Mouse (Mus musculus): ENCODE results near the gene Cys1. TPM values are rescaled to one million over a fixed set of nuclear protein-coding genes. Genes with fewer than 3 reads are reported as not detected.
A peak's percentile ranks its signal among the peaks of the same experiment; 100 is the strongest.
"Not testable (repeated sequence)": the region's sequence is repeated elsewhere in the genome, so short reads cannot be mapped to it uniquely, and the experiment has no call there.

Gene Cys1
- total and polyA plus RNA-seq, 2 experiments from 2014 or later: 1.4 to 3.9 TPM

DNA sequence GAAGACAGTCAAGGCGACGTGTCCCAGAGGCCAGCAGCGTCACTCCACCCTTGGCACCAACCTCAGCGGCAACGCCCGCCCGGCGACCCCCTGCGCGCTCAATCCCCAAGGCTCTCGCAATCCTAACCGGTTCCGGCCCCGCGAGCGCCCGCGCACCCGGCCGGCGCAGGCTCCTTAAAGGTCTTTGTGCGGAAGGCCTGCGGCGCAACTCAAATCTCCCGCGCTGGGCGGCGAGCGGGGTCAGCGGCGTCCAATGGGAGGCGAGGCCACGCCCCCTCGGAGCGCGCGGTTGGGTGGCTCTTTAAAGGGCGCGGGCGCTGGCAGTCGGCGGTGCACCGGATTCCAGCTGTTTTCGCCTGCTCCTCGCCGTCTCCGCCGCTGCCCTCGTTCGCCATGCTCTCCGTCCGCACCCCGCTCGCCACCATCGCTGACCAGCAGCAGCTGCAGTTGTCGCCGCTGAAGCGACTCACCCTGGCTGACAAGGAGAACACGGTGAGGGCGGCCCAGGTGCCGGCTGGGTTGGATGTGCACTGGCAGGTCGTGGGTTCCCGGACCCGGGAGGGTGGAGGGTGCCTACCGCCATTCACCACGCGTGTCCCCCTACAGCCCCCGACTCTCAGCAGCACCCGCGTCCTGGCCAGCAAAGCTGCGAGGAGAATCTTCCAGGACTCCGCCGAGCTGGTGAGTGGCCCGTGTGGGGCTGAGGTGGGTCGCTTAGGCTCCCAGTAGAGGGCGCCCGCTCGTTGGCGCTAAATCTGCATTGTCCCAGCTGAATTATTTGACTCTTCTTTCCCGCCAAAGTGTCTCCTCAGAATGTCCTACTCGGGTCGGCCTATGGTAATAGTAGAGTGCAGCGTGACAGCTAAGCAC lies 26.6 kb upstream of the Cys1 start, which contains the start of gene Rrm2:
Rrm2 (plus strand) TSS at position 288 of the 870 bp plus-strand sequence.
- WGBS: under 1% methylated on average over 75 of the region's 83 CpGs
- peak; percentile 86 for TF ChIP-seq CTCF (IDR thresholded peaks at IDR 0.05; ENCODE audit: low read depth)
- H3K27me3 ChIP-seq (ENCODE audit: insufficient read depth, low read length): no peaks in the 10 kb centered on the region
- peak; percentile 96 for DNase-seq (ENCODE audit: low spot score)
- peaks cover 7% of the 10 kb centered on the region; the same call in 1 of the 2 replicates for H3K4me1 ChIP-seq (ENCODE audit: insufficient read depth, low read length)
- H3K4me2 ChIP-seq (ENCODE audit: low read depth, low read length): peak within 1 kb of the TSS; percentile 88
- peak within 1 kb of the TSS; percentile 68; the same call in 1 of the 2 replicates for H3K27ac ChIP-seq
- H3K9ac ChIP-seq (replicated peaks; ENCODE audit: low read length): peak within 1 kb of the TSS; percentile 66
- no peaks in the 10 kb centered on the region for H3K9me3 ChIP-seq (ENCODE audit: low read length)
- H3K4me3 ChIP-seq (ENCODE audit: low read length): peak within 1 kb of the TSS; percentile 80
- peak; percentile 90 for ATAC-seq
- H3K36me3 ChIP-seq (ENCODE audit: insufficient read depth, low read length): no peaks in the 10 kb centered on the region

DNA sequence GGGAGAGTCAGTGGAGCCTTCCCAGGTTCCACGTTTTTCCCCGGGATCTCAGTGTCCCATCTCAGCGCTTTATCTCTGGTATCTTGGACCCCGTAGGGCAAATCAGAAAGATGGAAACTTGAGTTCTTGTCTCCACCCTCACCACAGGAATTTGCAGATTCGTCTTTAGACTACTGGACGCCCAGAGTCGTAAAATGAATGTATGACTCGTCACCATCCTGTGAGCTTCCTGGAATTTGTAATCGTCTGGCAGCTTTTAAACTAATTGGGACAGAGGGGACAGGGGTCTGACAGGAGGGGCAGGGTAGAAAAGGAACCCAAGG lies 25.8 kb upstream of the Cys1 start:
- Histone ChIP-seq H3K4me1 (ENCODE audit: insufficient read depth, low read length) (peaks cover 7% of the 10 kb centered on the region; the same call in 1 of the 2 replicates), H3K4me3 (ENCODE audit: low read length) (peak overlapping the region; percentile 80), H3K27ac (no peak overlapping the region), H3K9me3 (ENCODE audit: low read length) (no peaks in the 10 kb centered on the region), H3K36me3 (ENCODE audit: insufficient read depth, low read length) (no peaks in the 10 kb centered on the region), H3K9ac (replicated peaks; ENCODE audit: low read length) (no peak overlapping the region), H3K27me3 (ENCODE audit: insufficient read depth, low read length) (no peaks in the 10 kb centered on the region), H3K4me2 (ENCODE audit: low read depth, low read length) (peak overlapping the region; percentile 88)
- no peak for ATAC-seq
- WGBS: 0% methylated on average over 9 of the region's 9 CpGs
- no peak for TF ChIP-seq CTCF (IDR thresholded peaks at IDR 0.05; ENCODE audit: low read depth)
- DNase-seq (ENCODE audit: low spot score): no peak

DNA sequence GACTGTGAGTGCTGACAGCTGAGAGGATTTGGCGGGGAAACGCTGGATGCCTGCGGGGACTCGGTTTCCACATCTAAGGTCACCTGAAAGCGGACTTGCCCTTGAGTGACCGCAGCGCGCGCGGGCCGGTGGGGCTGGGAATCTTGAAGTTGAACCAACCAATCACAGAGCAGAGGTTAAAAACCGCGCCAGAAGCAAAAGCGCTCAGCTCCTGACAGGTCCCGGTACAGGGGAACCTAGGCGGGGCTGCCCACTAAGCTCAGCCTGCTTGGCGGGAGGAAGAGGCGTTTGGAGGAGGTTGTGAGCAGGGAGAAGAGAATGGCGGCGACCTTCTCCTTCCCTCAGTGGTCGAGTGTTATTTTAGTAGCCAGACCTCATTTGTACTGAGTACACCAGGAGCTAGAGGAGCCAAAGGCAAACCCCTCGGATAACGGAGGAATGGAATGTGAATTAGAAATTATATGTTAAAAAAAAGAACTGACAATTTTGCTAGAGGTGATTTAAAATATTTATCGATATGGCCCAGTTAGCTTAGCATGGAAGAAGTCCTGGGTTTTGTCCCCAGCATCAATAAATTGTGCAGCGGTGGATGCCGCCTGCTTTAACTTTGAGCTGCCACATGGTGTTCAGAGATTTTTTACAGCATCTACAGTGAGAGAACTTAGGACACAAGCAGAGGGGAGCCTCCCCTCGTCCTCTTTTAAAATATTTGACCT lies 25.3 kb upstream of the Cys1 start:
- H3K36me3 ChIP-seq (ENCODE audit: insufficient read depth, low read length): no peaks in the 10 kb centered on the region
- H3K4me1 ChIP-seq (ENCODE audit: insufficient read depth, low read length): peaks cover 7% of the 10 kb centered on the region; the same call in 1 of the 2 replicates
- H3K27ac ChIP-seq: no peak overlapping the region
- no peak overlapping the region for H3K9ac ChIP-seq (replicated peaks; ENCODE audit: low read length)
- DNase-seq (ENCODE audit: low spot score) (peak; percentile 16), ATAC-seq (no peak)
- WGBS: 2% methylated on average over 27 of the region's 27 CpGs
- H3K9me3 ChIP-seq (ENCODE audit: low read length): no peaks in the 10 kb centered on the region
- no peak for TF ChIP-seq CTCF (IDR thresholded peaks at IDR 0.05; ENCODE audit: low read depth)
- no peaks in the 10 kb centered on the region for H3K27me3 ChIP-seq (ENCODE audit: insufficient read depth, low read length)
- H3K4me3 ChIP-seq (ENCODE audit: low read length): peak overlapping the region; percentile 80
- peak overlapping the region; percentile 88 for H3K4me2 ChIP-seq (ENCODE audit: low read depth, low read length)

DNA sequence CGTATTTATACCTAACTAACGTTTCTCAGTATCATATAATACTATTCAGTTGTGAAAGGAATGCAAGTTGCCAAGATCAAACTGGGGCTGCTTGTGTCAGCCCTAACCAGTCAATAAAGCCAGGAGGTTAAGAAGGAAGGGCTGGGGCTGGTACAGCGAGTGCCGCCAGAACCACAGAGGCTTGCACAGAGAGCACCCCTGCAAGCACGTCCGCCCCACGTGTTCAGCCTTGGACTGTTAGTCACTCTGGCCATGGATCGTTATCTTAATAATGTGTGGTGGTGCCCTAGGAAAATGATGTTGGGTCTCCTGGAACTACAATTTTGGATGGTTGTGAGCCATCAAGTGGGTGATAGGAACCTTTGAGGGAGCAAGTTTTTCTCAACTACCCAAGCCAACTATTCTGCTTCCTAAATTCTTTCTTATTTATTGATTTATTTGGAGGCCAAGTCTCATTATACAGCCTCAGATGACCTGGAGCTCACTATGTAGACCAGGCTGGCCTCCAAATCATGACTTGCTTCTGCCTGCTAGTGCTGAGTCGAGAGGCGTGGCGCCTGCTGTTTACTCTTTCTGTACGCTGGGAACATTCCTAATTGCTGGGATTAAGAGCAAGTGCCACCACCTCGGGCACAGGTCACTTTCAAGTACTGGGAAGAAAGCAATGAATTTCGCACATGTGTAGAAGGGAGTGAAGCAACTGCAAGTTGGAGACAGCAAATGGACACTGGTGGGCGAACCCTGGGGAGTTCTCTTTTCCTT lies 24.1 kb upstream of the Cys1 start:
- Histone ChIP-seq H3K36me3 (ENCODE audit: insufficient read depth, low read length) (no peaks in the 10 kb centered on the region), H3K27ac (no peak overlapping the region), H3K4me1 (ENCODE audit: insufficient read depth, low read length) (peaks cover 7% of the 10 kb centered on the region; the same call in 1 of the 2 replicates), H3K9ac (replicated peaks; ENCODE audit: low read length) (no peak overlapping the region), H3K27me3 (ENCODE audit: insufficient read depth, low read length) (no peaks in the 10 kb centered on the region), H3K9me3 (ENCODE audit: low read length) (no peaks in the 10 kb centered on the region), H3K4me3 (ENCODE audit: low read length) (no peak overlapping the region), H3K4me2 (ENCODE audit: low read depth, low read length) (no peak overlapping the region)
- ATAC-seq (no peak), DNase-seq (ENCODE audit: low spot score) (no peak)
- no peak for TF ChIP-seq CTCF (IDR thresholded peaks at IDR 0.05; ENCODE audit: low read depth)
- 86% methylated on average over 15 of the region's 15 CpGs for WGBS

DNA sequence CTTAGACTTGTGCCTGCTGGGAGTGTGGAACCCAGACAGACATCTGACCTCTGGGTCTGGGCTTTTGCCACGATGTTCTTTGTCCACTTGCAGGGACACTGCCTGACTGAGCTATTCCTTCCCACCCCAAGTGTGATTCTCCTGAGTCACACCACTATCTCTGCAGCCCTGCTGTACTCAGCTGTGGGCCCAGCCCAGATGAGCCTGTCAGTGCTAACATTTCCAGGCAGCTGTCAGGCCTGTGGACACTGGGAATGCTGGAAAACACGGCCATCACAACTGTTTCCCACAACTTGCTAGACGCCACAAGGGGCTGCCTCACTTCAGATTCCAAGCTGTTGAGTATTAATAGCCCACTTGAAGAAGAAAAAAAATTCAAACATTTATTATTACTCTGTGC lies 21.4 kb upstream of the Cys1 start:
- WGBS: 75% methylated on average over 3 of the region's 3 CpGs
- no peak for ATAC-seq
- Histone ChIP-seq H3K4me1 (ENCODE audit: insufficient read depth, low read length) (peaks cover 7% of the 10 kb centered on the region; the same call in 1 of the 2 replicates), H3K27me3 (ENCODE audit: insufficient read depth, low read length) (no peaks in the 10 kb centered on the region), H3K36me3 (ENCODE audit: insufficient read depth, low read length) (no peaks in the 10 kb centered on the region), H3K9ac (replicated peaks; ENCODE audit: low read length) (no peak overlapping the region), H3K4me2 (ENCODE audit: low read depth, low read length) (no peak overlapping the region), H3K27ac (no peak overlapping the region), H3K9me3 (ENCODE audit: low read length) (no peaks in the 10 kb centered on the region), H3K4me3 (ENCODE audit: low read length) (no peak overlapping the region)
- no peak for DNase-seq (ENCODE audit: low spot score)
- no peak for TF ChIP-seq CTCF (IDR thresholded peaks at IDR 0.05; ENCODE audit: low read depth)

DNA sequence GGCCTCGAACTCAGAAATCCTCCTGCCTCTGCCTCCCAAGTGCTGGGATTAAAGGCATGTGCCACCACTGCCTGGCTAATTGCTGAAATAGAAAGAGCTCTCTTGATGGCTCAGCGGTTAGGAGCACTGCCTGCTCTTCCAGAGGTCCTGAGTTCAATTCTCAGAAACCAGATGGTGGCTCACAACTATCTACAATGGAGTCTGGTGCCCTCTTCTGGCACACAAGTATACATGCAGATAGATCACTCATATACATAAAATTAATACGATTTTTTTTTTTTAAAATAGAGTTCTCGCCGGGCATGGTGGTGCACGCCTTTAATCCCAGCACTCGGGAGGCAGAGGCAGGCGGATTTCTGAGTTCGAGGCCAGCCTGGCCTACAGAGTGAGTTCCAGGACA lies 20.0 kb upstream of the Cys1 start:
- not testable (repeated sequence) for DNase-seq (ENCODE audit: low spot score); H3K4me1 ChIP-seq (ENCODE audit: insufficient read depth, low read length); ATAC-seq; H3K9me3 ChIP-seq (ENCODE audit: low read length); H3K36me3 ChIP-seq (ENCODE audit: insufficient read depth, low read length); H3K4me3 ChIP-seq (ENCODE audit: low read length); H3K4me2 ChIP-seq (ENCODE audit: low read depth, low read length); H3K27ac ChIP-seq; H3K9ac ChIP-seq (replicated peaks; ENCODE audit: low read length); H3K27me3 ChIP-seq (ENCODE audit: insufficient read depth, low read length)
- WGBS: 89% methylated on average over 9 of the region's 9 CpGs
- TF ChIP-seq CTCF (IDR thresholded peaks at IDR 0.05; ENCODE audit: low read depth): peak; percentile 13; the same call in 1 of the 2 replicates

All from hindbrain, postnatal 0 days (tissue).